Mouse (Mus musculus) thymus, adult 2 months (tissue): Measurements from ENCODE around the gene Slc26a8. TPM values are rescaled to one million over a fixed set of nuclear protein-coding genes. Genes with fewer than 3 reads are reported as not detected.
A peak's percentile ranks its signal among the peaks of the same experiment; 100 is the strongest.
"Not testable (repeated sequence)": the region's sequence is repeated elsewhere in the genome, so short reads cannot be mapped to it uniquely, and the experiment has no call there.

ENCODE experiments used
- DNase-seq: peaks from one replicate; pipeline ENCODE4 v3.0.0; 2021
- H3K27ac ChIP-seq: fragments of 200-500 bp; 2 replicates; pipeline ENCODE4 v1.5.1; 2012; ENCODE audit warnings: low read length, control low read depth; ENCODE audit not compliant: control insufficient read depth, insufficient read depth
- H3K27me3 ChIP-seq: fragments of 200-500 bp; 2 replicates; pipeline ENCODE4 v1.6.1; 2012; ENCODE audit warnings: mild to moderate bottlenecking, low read length, moderate library complexity, mixed read lengths; ENCODE audit not compliant: control insufficient read depth, insufficient read depth
- H3K36me3 ChIP-seq: fragments of 200-500 bp; 2 replicates; pipeline ENCODE4 v1.6.1; 2012; ENCODE audit warnings: mild to moderate bottlenecking, low read length, moderate library complexity; ENCODE audit not compliant: control insufficient read depth, insufficient read depth
- H3K4me1 ChIP-seq: fragments of 200-500 bp; replicated peaks from 2 replicates; pipeline ENCODE4 v1.6.1; 2012; ENCODE audit warnings: low read length; ENCODE audit not compliant: control insufficient read depth, insufficient read depth
- H3K4me3 ChIP-seq: fragments of 200-500 bp; 2 replicates; pipeline ENCODE4 v1.5.1; 2012; ENCODE audit warnings: mild to moderate bottlenecking, low read length, control low read depth, moderate library complexity; ENCODE audit not compliant: control insufficient read depth, insufficient read depth
- CTCF ChIP-seq: fragments of 200-500 bp; IDR thresholded peaks from 2 replicates; pipeline ENCODE4 v1.5.1; 2012; ENCODE audit warnings: mild to moderate bottlenecking, control low read depth, low read length, moderate library complexity, borderline replicate concordance; ENCODE audit not compliant: control insufficient read depth, poor library complexity, insufficient read depth; ENCODE audit errors: extremely low read depth
- POLR2A ChIP-seq: fragments of 200-500 bp; IDR thresholded peaks from 2 replicates; pipeline ENCODE4 v1.6.1; 2012; ENCODE audit warnings: mild to moderate bottlenecking, low read length, control low read depth, moderate library complexity; ENCODE audit not compliant: control insufficient read depth, poor library complexity, insufficient read depth; ENCODE audit errors: extremely low read depth
- whole genome bisulfite sequencing: fragments of 180-500 bp; shearing (Covaris S2); methylation state at CpG from one replicate; pipeline ENCODE4 v1.1.7; 2018; 5-methylcytosine and 5-hydroxymethylcytosine counted together
- polyA plus RNA-seq: library from polyadenylated mRNA; depleted of rRNA; stranded (reverse); fragments of >200 nt; gene quantifications from 2 replicates; pipeline ENCODE4 v1.2.3, GENCODE M21; 2012; rRNA removed

Gene Slc26a8
- polyA plus RNA-seq = 0.75 and 0.93 TPM in 2 replicates

DNA sequence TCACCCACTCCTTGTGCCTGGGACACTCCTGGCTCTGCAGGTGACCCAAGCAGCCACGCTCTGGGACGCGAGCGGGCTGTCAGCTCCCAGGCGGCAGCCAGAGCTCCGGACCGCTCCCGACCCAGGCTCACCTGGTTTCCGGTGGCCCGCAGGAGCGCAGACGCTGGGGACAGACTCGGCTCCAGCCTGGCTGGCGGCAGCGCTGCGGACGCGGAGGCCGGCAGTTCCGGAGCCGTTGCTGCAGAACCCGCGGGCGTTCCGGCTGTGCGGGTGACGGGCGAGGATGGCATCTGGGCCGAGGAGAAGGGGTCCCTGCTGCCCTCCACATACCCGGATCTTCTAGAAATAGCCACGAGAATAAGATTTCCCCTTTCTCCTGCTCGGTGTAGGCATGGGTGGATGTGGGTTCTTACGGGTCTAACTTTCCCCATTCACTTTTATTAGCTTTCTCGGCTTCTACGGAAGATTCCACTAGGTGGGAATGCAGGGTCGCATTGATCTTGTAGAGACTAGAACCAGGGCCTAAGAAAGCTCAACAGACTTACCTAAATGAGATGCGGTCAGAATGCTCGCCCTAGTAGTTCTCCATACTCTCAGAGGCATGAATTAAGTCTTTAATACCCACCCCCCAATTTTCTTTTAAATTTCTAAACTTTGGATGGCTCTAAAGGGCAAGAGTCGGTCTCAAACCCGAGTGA is at the start of gene Slc26a8:
Gene Slc26a8 (minus strand): TSS at position 648 of the 698 bp plus-strand sequence.
- Histone ChIP-seq H3K4me3 (peak within 1 kb of the TSS; percentile 41), H3K27ac (0 out of 2 replicates have a peak within 1 kb of the TSS, but pooled peaks have one; percentile 6), H3K36me3 (no peaks in the 10 kb centered on the region), H3K4me1 (peaks cover 13% of the 10 kb centered on the region), H3K27me3 (no peaks in the 10 kb centered on the region)
- TF ChIP-seq CTCF (no peak), POLR2A (no peak)
- WGBS = 11% methylated on average over 40 of the region's 40 CpGs
- DNase-seq = peak; percentile 20

DNA sequence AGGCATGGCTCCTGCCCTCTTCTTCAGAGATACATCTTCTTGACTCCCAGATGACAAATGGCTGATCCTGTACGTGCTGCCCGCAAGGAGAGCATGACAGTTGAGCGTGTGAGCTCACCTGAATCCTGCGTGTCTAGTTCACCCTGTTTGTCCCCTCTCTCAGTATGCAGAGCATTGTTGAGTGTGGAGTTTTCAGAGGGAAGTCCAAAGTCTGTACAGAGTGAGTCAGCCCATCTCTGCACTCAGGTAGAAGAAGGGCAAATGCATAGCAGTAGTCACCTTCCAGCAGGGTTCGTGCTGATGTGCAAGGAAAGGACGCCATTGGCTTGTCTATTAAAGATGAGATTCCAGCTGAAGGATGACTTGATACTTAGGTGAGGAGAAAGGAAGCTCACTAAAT is 49.2 kb upstream of the Slc26a8 start:
- WGBS = 98% methylated on average over 6 of the region's 6 CpGs
- Histone ChIP-seq H3K36me3 (peaks cover 35% of the 10 kb centered on the region), H3K27ac (no peak overlapping the region), H3K27me3 (no peaks in the 10 kb centered on the region), H3K4me3 (no peak overlapping the region), H3K4me1 (peaks cover 16% of the 10 kb centered on the region)
- DNase-seq = no peak
- TF ChIP-seq CTCF (no peak), POLR2A (no peak)

GRCm38 (mm10) chr17:28737973-28738372 is 47.9 kb upstream of the Slc26a8 start:
- no peak overlapping the region for H3K4me3 ChIP-seq
- H3K27me3 ChIP-seq = no peaks in the 10 kb centered on the region
- 63% methylated on average over 4 of the region's 4 CpGs for WGBS
- no peak overlapping the region for H3K27ac ChIP-seq
- TF ChIP-seq POLR2A = no peak
- TF ChIP-seq CTCF = no peak
- H3K36me3 ChIP-seq = peaks cover 28% of the 10 kb centered on the region
- no peak for DNase-seq
- peaks cover 16% of the 10 kb centered on the region for H3K4me1 ChIP-seq

DNA sequence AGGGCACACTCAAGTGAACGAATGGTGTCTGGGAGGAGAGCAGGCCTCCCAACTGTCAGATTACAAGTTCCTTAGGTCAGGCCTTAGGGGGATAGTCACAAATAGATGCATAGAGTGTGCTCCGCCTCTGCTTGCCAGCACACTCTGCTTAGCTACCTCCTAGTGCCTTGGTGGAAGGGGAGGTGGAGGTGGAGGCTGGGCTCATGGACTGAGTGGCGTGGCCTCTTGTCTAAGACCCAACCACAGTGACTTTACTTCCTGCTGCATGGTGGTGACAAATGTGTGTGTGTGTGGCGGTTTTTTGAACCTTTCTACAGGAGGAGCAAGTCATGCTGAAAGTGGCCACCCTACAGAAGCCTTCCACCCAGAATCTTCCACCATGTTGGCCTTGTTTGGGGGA is 46.5 kb upstream of the Slc26a8 start:
- Histone ChIP-seq H3K4me1 (peaks cover 16% of the 10 kb centered on the region), H3K4me3 (no peak overlapping the region), H3K27me3 (no peaks in the 10 kb centered on the region), H3K27ac (peak overlapping the region; percentile 31; the same call in 1 of the 2 replicates), H3K36me3 (peaks cover 29% of the 10 kb centered on the region)
- 26% methylated on average over 4 of the region's 4 CpGs for WGBS
- no peak for TF ChIP-seq CTCF
- no peak for TF ChIP-seq POLR2A
- peak; percentile 4 for DNase-seq

DNA sequence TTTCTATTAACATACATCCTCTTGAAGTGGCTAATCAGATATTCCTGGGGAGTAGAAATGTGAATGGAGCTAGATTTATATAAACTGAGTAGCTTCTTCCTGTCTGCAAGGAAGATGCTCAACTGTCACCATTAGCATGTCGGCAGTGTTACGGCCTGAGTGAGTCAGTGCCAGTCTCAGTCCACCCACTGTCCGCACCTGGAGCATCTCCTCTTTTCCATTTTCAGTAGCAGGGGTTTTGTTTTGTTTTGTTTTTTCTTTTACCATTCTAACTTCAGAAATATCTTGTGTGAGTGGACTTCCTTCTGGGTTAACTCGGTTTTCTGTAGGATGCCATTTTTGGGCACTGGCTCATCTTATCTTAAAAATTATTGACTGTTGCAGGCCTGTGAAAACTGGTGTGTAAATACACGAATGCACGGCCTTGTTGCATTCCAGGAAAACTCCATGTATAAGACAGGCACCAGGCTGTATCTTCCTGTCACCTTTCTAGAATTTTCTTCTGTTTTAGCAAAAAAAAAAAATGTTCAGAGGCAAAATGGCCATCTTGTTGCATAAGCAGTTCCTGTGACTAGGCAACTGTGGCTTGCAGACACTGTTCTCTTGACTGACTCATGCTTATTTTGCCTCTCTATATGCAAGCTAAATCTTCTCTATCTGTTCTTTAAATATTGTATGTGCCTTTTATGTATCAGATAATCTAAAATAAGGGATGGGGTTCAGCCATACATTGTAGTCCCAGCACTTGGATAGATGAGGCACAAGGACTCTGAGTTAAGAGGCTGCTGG is 45.5 kb upstream of the Slc26a8 start:
- Histone ChIP-seq H3K36me3 (peaks cover 34% of the 10 kb centered on the region), H3K4me3 (no peak overlapping the region), H3K27ac (no peak overlapping the region), H3K4me1 (peaks cover 16% of the 10 kb centered on the region), H3K27me3 (no peaks in the 10 kb centered on the region)
- DNase-seq = no peak
- WGBS = 77% methylated on average over 6 of the region's 6 CpGs
- TF ChIP-seq POLR2A (no peak), CTCF (no peak)

- H3K27me3 ChIP-seq, H3K4me1 ChIP-seq, H3K27ac ChIP-seq, DNase-seq, H3K4me3 ChIP-seq: not testable (repeated sequence)
- WGBS = 96% methylated on average over 11 of the region's 11 CpGs
- peaks cover 62% of the 10 kb centered on the region for H3K36me3 ChIP-seq
Measured at GRCm38 (mm10) chr17:28727511-28727910, 37.5 kb upstream of the Slc26a8 start.

DNA sequence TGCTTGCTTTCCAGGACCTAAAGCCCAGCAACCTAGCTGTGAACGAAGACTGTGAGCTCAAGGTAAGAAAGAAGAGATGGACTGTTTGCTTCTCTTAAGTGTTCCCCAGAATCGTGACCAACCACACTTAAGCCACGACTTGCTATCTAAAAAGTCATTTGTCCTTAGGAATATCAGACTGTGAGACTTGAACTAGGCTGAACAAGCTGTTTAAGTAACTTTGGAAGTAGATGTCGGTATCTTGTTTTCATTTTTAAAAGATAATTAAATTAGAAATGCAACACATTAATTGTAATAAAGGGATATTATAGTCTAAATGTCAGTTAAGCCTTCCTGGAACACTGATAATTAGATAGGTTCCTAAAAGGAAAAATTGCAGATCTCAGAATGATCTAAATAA is 35.8 kb upstream of the Slc26a8 start, which contains the start of gene AC170998.1:
Gene AC170998.1 (plus strand): TSS at position 301 of the 400 bp plus-strand sequence.
- no peaks in the 10 kb centered on the region for H3K4me1 ChIP-seq
- no peak for DNase-seq
- no peak within 1 kb of the TSS for H3K27ac ChIP-seq
- peaks cover 55% of the 10 kb centered on the region for H3K36me3 ChIP-seq
- no peaks in the 10 kb centered on the region for H3K27me3 ChIP-seq
- 98% methylated on average over 4 of the region's 4 CpGs for WGBS
- TF ChIP-seq POLR2A (no peak), CTCF (no peak)
- no peak within 1 kb of the TSS for H3K4me3 ChIP-seq
